Mouse (Mus musculus) spleen, adult 18-20 months (tissue): ENCODE data around the gene Irf8.

ENCODE experiments used
- DNase-seq, 2 experiments: peaks; one replicate each; pipeline ENCODE4 v3.0.0; 2022; ENCODE audit warnings: mixed read lengths in 2 of 2

The Irf8 gene

DNA sequence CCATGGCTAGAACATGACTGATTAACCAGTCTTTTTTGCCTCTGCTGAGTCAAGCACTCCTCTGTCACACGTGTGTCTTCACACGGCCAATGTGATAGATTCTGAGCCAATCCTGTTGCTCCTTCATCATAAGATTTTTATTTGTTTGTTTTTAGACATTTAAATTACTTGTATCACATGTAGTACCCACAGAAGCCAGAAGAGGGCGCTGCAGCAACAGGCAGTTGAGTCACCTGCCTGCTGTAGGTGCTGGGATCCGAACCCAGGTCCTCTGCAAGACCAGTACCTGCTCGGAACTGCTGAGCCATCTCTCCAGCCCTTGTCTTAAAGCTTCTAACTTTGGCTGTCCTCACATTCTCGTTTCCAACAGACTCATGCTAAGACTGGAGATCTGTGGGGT, 13.1 kb upstream of the Irf8 start:
- DNase-seq, result no peak

DNA sequence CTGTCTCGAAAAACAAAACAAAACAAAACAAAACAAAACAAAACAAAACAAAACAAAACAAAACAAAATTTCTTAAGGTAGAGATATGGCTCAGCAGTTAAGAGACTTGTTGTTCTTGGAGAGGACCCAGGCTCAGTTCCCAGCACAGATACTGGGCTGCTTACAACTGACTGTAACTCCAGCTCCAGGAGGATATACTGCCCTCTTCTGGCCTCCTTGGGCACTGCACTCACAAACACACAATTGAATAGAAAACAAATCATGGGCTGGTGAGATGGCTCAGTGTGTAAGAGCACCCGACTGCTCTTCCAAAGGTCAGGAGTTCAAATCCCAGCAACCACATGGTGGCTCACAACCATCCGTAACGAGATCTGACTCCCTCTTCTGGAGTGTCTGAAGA, 12.1 kb upstream of the Irf8 start:
- DNase-seq, result peak in 1 of 2 experiments; percentile 36

DNA sequence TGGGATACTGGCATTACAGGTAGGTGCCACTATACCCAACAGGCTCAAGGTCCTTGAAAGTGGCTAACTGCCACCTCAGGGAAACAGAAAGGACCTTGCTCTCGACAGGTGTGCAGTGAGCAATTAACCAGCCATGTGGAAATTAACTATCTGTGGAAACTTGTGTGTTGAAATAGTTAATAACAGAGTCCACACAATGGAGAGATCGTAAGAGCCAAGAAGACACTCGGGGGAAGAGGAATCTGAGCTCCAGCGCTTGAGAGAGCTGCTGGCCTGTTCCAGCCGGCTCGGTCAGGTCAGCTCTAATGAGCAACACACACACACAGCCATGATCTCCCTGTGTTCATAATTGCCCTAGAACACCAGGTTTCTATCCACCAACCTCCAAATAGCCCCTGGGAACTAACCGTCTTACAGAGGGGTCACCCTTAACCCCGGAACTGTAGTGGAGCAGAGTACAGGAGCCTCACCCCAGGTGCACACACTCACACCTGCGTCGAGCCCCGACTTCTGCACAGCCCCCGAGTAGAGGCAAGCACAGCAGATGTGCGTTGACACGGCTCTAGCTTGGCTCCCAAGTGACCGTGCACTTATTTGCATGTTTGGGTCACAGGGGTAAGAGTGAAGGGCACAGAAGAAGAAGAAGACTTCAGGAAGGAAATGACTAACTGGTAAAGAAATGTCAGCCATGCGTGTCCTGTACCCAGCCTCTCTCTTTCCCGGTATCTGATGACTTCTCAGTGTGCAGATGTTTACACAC, 11.2 kb upstream of the Irf8 start:
- DNase-seq, result peak; percentile 70 to 78

DNA sequence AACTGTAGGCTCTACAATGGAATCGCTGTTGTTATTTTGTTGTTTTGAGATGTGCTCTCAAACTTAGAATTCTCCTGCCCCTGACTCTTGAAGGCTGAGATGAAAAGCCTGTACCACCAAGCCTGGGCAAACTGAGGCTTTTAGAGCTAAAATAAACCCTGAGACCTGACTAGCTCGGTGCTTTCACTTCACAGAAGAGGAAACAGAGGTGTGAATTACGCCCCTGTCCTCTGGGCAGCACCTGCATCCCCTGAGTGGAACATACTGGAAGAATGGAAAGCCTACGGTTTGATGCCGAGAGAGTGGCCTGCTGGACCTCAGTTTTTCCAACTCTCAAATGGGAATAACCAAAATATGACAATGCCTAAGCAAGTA, 10.6 kb upstream of the Irf8 start:
- peak in 1 of 2 experiments; percentile 43 for DNase-seq

DNA sequence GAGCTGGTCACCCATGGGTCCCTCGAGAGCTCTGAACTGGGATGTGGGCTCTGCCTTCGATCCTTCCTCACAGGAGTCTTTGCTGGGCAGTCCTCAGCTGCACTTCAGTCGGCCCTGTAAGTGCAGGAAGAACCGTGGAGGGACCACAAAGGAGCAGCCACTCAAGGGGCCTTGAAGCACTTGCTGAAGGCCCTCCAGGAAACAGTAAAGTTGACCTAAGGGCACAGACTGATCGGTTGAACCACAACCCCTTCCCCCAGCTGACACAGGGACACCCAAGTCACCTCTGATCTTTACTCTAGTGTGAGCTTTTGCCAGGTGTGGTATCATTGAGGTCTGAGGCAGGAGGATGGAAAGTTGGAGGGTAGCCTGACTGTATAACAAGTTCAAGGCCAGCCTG, 10.1 kb upstream of the Irf8 start:
- peak in 1 of 2 experiments; percentile 35 for DNase-seq

DNA sequence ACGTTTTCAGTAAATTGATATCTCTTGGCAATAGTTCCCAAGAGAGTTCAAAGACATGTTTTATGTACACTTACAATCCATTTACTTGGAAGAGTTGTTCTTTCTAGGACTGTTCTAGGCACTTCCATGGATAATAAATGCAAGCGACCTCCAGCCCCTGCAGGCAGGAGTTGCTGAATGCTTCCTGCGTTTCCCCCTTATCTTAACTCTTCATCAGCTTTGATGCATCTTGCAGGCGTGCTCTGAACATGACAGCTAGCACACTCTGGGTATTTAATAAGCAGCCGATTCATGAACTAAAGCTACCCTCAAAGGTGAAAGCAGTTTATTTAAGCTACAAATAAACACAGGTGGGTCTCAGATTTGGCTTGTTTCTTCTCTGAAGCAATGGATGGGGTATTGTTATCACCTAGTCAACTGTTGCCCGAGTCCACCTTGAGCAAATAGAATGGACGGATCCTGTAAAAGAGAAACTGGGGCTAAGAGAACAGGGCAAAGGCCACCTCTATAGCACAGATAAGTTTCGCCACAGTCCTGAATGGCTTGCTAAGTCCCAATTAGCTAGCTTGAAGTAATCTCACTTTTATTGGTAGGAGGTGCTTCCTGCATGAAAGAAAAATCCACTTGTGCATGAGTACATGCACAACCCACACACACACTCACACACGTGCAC, 7.5 kb upstream of the Irf8 start:
- DNase-seq, result no peak

DNA sequence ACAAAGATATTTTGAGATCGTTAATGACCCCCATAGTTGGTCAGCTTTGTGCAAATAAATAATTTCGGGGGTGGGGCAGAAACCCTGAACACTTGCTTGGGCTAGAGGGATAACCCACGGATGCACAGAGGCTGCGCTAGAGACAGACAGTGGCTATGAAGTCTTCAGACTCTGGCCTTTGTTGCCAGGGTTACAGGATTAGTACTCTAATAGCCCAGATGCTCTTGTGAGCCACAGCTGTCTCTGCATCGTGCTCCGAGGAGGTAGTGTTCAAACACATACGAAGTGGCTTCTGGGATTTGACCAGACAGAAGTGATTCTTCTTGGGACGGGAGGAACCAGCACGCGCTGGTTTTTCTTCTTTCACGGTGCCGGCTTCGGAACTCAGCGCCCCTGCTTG, 4.6 kb upstream of the Irf8 start:
- no peak for DNase-seq

DNA sequence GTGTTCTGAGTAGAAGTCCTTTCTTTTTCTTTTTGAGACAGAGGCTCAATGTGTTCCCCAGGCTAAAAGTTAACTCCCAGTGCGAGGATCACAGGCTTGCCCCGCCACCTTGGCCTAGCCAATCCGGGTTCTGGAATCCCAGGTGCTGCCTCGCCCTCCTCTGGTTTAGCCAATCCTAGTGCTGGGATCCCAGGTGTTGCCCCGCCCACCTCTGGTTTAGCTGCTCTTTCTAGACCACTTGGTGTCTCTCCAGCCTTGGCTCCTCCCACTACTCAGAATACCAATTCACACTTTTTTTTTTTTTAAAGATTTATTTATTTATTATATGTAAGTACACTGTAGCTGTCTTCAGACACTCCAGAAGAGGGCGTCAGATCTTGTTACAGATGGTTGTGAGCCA, 4.1 kb upstream of the Irf8 start:
- DNase-seq, result no peak

DNA sequence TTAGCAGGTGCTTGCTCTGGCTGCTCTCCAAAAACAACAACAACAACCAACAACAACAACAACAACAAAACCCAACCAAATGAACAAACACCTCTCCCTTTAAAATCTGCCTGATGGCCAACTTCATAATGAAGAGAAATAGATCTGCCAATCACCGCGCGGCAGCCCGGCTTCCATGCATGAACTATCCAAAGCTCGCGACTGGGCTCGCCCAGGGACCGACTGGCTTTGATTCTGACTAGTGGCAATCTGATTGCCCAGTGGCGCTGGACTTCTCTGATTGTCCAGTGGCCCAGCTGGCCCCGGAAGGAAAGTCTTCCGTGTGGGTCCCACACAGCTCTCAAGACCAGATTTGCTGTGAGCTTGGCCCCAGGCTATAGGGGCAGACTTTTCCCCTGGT, 328 bp downstream of the Irf8 start:
- no peak for DNase-seq

DNA sequence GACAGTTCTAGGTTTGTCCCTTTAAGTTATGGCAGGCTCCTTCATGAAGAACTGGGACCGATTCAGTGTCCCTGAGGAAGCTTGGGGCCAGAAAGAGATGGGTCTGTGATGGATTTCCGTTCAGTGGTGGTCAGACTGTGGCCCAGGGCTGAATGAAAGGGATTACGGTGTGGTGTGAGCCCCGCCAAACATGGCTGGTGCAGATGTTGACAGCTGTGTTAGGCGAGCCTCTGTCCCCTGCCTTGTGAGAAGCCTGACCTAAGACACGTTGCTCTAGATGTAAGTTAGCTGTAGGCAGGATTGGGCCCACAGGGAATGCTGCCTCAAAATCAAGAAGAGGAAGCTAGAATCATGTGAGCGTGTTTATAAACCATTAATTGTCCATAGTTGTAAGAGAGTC, 1.0 kb downstream of the Irf8 start:
- DNase-seq, result no peak

DNA sequence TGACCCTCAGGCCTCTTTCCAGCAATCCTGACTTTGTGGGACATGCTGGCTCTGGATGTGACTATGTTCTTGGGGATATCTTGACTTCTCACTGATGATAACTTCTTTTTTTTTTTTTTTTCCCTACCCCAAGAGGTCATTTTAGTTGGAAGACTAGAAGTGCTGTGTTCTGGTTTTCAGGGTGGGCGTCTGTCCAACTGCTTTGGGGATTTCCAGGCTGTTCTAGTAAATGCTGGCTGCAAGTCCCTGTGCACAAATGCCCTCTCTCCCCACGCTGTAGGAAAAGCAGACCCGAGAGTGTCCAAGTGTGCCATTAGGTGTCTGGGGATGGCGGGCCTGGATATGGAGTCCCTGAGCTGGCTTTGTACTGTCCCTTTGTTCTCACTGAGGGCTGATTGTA, 2.6 kb downstream of the Irf8 start:
- no peak for DNase-seq

DNA sequence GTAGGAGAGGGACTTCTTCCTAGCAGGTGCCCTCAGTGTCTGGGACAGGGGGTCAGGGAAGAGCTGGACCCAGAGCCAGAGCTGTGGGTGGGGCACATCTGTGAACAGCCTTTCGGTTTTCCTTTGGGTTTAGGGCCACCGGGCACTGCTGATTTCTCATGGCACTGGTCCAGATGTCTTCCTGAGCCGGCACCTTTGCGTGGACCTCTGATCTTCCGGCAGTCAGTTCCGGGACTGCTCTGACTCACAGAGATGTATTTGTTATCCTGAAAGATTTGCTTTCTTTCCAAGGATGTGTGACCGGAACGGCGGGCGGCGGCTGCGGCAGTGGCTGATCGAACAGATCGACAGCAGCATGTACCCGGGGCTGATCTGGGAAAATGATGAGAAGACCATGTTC, 3.4 kb downstream of the Irf8 start:
- no peak for DNase-seq

DNA sequence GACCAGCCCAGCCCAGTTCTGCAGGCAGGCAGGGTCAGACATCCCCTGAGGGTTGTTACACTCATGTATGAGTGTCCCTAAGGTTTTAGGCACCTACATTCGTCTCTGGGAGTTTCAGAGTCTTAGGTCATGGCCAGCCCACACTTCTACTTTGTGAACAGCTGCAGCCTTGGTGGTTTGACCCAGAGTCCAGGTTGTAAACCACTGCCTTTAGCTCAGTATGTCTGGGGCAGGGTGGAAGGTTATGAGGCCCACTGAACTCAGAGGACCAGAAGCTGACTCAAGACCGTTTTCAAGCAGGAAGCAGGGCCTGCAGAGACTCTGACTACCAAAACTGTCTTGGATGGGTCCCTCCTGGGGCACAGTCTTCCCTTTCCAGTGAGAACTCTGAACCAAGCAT, 4.4 kb downstream of the Irf8 start:
- DNase-seq, result no peak

DNA sequence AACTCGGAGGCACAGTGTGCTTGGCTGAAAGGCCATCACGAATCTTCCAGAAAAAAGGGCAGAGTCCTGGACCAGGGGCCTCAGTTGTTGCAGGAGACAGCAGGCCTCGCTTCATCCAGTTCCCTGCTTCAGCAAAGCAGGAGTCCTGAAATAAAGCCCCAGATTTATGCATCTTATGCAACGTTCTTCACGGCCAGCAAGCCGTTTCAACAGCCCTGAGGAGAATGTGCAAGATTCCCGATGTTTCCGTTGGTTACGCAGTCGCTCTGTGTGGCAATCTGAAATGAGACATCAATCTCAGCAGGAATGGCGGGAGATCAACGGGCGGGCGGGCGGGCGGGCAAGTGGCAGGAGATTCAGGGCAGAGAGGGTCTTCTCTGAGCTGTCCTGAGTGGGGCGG, 4.8 kb downstream of the Irf8 start:
- DNase-seq, result no peak

DNA sequence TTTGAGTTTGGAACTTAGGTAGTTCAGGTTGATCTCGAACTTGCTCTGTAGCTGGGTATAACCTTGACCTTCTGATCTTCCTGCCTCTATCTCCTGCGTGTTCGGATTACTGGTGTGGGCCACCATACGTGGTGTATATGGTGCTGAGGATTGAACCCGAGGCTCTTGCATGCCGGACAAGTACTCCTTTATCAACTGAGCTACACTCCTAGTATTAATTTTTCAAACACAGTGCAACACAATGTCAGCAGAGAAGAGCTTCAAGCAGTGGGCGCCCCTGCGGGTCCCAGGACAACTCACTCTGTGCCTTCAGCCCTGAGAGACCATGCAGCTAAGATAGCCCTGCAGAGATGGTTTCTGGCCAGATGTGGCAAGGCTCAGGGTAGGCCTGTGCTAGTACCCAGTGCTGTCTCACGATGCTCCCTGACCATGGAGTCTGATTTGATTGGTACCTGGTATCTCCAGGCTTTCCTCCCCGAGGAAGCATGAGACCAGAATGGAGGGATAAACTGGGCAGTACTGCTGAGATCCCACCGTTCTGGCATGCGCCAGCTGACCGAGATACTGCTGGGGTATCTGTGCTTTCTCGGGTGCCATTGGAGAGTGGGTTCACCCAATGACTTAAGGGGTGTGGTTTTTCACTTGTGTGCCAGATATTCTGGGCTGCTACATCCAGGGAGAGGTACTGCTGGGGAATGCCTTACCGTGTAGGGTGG, 5.8 kb downstream of the Irf8 start:
- no peak for DNase-seq

DNA sequence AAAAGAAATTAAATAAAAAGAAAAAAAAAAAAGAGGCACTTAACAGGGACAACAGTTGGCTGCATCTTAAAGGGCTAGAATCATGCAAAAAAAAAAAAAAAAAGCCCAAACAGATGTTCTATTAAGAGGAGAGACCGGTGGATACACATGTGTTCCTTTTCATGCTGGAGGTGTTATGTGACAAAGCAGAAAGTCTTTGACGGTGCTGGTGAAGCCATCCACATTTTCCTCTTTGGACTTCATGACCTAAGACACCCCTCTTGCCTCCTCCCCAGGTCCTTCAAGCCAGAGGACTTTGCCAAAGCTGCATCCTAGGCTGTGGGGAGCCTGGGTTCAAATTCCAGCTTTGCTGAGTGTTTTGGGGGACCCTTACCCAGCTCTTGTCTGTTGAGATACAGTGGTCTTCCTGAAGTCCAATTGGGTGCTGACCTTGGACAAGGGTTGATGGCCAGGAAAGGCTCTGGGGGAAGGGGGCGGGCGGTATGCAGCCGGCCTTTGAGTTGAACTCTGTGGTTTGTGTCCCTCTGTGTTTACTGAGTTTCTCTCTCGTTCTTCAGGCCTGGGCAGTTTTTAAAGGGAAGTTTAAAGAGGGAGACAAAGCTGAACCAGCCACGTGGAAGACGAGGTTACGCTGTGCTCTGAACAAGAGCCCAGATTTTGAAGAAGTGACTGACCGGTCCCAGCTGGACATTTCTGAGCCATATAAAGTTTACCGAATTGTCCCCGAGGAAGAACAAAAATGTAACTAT, 7.2 kb downstream of the Irf8 start:
- DNase-seq, result peak; percentile 49 to 55

DNA sequence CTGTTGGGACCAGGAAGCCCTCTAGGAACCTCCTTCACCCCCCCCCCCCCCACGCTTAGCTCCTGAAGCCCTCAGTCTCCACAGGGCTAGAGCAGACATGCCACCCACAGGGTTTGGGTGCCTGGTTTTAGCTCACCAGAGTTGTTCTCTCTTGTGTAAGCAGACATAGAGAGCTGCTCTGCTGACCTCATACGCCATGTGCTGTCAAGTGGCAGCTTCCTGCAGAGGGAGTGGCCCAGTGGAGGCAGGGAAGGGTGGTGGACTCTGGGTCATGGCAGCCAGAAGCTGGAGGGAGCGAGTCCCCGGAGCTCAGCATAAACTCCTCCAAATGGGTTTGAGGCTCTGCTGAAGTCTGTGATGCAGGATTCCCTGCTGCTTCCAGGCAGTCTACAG, 7.7 kb downstream of the Irf8 start:
- peak; percentile 34 to 40 for DNase-seq

DNA sequence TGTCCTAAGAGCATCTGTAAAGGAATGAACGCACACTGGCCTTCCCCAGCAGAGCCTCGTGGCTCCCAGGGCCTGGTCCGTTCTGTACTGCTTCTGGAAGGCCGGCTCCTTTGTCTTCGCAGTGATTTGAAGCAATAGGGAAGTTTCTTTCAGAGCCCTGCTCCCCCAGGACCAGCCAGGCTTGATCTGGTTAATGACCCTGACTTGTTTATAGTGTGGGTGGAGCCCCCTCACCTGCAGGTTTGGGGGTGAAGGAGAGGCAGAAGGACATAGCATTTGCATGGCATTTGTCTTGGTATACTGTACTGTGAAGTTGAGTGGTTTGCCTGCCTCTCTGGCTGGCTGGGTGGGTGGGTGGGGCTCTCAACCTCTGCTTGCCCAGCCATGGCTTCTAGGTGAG, 8.3 kb downstream of the Irf8 start:
- DNase-seq, result peak; percentile 31 to 43

DNA sequence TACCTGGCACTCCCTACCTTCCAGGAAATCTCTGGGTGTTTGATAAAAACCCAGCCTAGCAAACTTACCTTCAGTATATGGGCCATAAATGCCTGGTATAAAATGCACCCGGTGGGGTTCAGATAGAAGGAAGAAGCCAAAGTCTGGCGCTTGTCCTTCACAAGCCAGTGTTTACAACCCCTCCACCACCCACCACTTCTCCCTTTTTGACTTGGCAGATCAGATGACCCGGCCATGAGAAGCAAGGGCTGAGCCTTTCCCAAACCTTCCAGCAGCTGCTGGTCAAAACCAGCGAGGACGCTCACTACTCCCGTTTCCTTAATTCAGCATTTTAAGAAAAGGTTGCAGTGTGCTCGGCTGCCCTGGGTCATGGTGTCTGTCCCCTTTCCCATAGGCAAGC, 9.1 kb downstream of the Irf8 start:
- DNase-seq, result peak; percentile 19 to 36

DNA sequence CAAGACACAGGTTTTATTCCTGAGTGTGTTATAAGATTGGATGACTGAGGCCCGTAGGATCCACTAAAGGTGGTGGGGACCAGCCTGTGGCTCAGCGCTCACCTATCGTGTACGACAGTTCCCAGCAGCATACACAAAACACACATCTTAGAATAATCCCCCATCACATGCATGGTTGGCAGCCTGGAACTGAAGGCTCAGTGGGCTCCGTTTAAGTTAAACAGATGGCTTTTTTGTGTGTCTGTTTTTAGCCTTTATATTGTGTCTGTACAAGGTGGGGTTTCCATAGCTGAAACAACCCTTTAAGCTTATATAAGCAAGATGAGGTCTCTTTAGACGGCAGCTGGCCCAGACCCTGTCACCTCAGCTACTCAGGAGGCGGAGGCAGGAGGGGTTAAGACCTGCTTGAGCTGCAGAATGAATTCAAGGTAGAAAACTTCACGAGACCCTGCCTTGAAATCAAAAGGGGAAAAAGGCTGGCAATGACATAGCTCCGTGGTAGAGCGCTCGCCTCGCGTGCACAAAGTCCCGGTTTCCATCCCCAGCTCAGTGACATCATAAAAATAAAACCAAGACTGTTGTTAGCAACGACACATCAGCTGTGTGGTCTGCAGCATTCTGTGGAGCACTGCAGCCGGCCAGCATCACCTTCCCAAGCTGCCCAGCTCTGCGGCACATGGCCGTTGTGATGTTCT, 10.0 kb downstream of the Irf8 start:
- DNase-seq, result peak; percentile 32 to 38

DNA sequence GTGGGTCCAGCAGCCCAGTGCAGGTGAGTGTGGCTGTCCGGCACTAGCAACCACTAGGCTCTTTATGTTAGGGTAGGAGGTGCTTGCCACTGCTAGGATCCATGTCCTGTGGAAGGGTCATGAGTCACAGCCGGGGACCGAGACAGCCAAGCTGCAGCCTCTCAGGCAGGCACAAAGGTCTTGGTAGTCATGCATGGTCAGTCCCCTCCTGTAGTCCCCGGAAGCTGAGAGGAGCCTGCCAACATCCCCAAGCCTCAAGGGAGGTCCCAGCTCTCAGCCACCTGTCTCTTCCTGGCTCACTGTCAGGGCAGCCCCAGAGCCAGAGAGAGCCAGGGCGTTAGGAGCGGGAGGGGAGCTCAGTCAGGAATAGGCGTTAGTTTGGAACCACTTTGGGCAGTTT, 11.1 kb downstream of the Irf8 start:
- DNase-seq, result peak; percentile 39 to 45

DNA sequence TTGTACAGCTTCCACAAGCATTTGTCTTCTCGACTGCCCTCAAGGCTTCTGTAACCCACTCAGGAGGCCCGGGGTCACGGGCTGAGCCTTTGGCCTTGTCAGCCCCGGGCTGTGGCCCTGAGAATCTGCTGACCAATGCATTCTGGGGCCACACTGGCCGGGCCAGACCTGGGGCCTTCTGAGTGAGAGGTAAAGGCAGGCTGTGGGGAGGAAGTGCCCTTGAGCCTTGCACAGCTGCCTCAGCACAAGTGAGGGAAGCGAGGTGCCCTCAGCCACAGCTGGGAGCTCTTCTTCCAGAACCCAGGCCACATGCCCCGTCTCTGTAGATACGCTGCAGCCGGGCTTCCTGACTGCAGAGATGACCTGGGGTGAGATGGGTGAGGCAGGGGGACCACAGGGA, 14.5 kb downstream of the Irf8 start:
- DNase-seq, result peak; percentile 45 to 52
